Mouse (Mus musculus) adrenal gland, postnatal 25 days (tissue): Measurements from ENCODE around the gene Ube2dnl1. TPM values are rescaled to one million over a fixed set of nuclear protein-coding genes. Genes with fewer than 3 reads are reported as not detected.

ENCODE experiments used
- DNase-seq: peaks from one replicate; pipeline ENCODE4 v3.0.0; 2021; ENCODE audit warnings: mixed read lengths
- long read RNA-seq: library from polyadenylated mRNA; stranded (forward); transcript quantifications from one replicate; pipeline ENCODE4 v2.0.0, GENCODE M21; 2021
- total RNA-seq: library from RNA; stranded (reverse); gene quantifications from 2 replicates; pipeline ENCODE4 v1.2.3, GENCODE M21; 2021

The Ube2dnl1 gene
- not detected in 2 replicates for total RNA-seq
- long read RNA-seq = 0 reads

GRCm38 (mm10) chrX:114904712-114905111, at the start of gene Ube2dnl1:
Gene Ube2dnl1, plus strand, starts transcription at chrX:114905012.
- no peak for DNase-seq

- DNase-seq = no peak
These were observed 9.3 kb upstream of the Ube2dnl1 start for GRCm38 (mm10) chrX:114895489-114895888.

- no peak for DNase-seq
These were observed 7.3 kb upstream of the Ube2dnl1 start for GRCm38 (mm10) chrX:114897506-114897905.

DNA sequence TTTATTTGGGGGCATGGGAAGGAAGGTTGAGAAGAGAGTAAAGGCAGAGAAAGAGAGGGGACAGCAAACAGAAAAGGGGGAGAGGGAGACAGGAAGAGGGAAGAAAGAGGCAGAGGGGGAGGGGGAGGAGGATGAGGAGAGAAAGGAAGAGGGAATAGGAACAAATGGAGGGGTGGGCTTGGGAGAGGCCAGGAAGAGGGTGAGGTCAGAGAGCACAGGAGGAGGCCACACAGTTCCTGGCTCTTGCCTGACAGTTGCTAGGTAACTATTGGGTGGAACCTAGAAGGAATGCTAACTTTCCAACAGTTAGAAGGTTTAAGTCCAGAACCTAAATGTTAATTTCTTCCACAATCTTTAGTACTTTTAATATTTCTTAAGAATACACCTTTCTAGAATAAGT, 1.4 kb upstream of the Ube2dnl1 start:
- DNase-seq = no peak

- no peak for DNase-seq
These were observed 2.5 kb downstream of the Ube2dnl1 start, which contains the start of gene Ube2dnl2 for GRCm38 (mm10) chrX:114907282-114907681. Gene Ube2dnl2, plus strand, starts transcription at chrX:114907582.

DNA sequence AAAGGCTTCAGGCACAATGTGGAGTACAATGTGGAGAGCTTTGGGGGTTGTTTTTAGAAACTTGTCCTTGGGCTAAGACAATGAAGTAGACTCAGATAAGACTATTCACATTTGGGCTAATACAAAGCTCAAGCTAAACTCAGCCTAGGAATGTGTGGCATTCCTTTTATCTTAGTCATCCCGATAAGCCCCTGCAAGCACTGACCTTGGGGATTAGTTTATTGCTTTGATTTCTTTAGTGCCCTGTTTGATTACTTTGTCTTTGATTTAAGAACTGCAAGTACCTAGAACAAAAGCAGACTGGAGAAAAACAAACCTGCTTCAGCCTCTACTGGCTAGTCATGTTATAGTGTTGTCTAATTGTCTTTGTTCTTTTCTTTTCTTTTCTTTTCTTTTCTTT, 50.3 kb downstream of the Ube2dnl1 start:
- no peak for DNase-seq

Other genes starting within 250 kb of the Ube2dnl1 start
- gene Ube2dnl2, start 2.6 kb downstream of the Ube2dnl1 start, total RNA-seq = not detected in 2 replicates